Mouse (Mus musculus) megakaryocyte, embryonic 14.5 days (primary cell): ENCODE results near the gene Pde7b.

ENCODE experiments used
- FLI1 ChIP-seq: IDR thresholded peaks from 2 replicates; pipeline ENCODE4 v1.6.1; 2012; ENCODE audit warnings: low read length, inconsistent platforms, mixed read lengths
- GATA1 ChIP-seq: IDR thresholded peaks from 3 replicates; pipeline ENCODE4 v1.6.1; 2012; ENCODE audit warnings: mixed read lengths, low read length, inconsistent platforms, borderline replicate concordance

GRCm38 (mm10) chr10:20680986-20681385, 43.9 kb downstream of the Pde7b start:
- TF ChIP-seq GATA1 (no peak), FLI1 (no peak)
